Mouse (Mus musculus) MEL (cell line): ENCODE measurements around the gene Maff. TPM values are rescaled to one million over a fixed set of nuclear protein-coding genes. Genes with fewer than 3 reads are reported as not detected.

Experiments
- DNase-seq: peaks from one replicate; pipeline ENCODE4 v3.0.0; 2011; ENCODE audit warnings: low read depth, low spot score
- H3K27ac ChIP-seq: 2 replicates; pipeline ENCODE4 v1.5.1; 2012; ENCODE audit warnings: low read depth, mild to moderate bottlenecking, control low read depth, low read length, moderate library complexity; ENCODE audit not compliant: control insufficient read depth
- H3K27me3 ChIP-seq, 2 experiments: fragments of 150-350 bp in 1 of 2; sonication (generic) in 1 of 2; 2 replicates each; pipeline ENCODE4 v1.6.1; 2012; ENCODE audit warnings: low read length in 2 of 2, mild to moderate bottlenecking in 2 of 2, improper control_type of control experiment in 1 of 2, moderate library complexity in 1 of 2; ENCODE audit not compliant: insufficient read depth in 2 of 2, control insufficient read depth in 1 of 2
- H3K36me3 ChIP-seq, 2 experiments: 2 replicates each; pipeline ENCODE4 v1.6.1; 2012 to 2014; ENCODE audit warnings: low read length in 2 of 2, improper control_type of control experiment in 1 of 2, inconsistent platforms in 1 of 2, mild to moderate bottlenecking in 1 of 2; ENCODE audit not compliant: insufficient read depth in 2 of 2, control insufficient read depth in 1 of 2
- H3K4me1 ChIP-seq, 2 experiments: fragments of 150-350 bp in 1 of 2; sonication (generic) in 1 of 2; 2 replicates each; pipeline ENCODE4 v1.6.1; 2012; ENCODE audit warnings: low read length in 2 of 2, improper control_type of control experiment in 1 of 2, mild to moderate bottlenecking in 1 of 2; ENCODE audit not compliant: insufficient read depth in 2 of 2, control insufficient read depth in 1 of 2
- H3K4me3 ChIP-seq, 2 experiments: fragments of 150-350 bp in 1 of 2; sonication (generic) in 1 of 2; 2 replicates each; pipeline ENCODE4 v1.5.1; 2012; ENCODE audit warnings: low read depth in 2 of 2, low read length in 2 of 2, mild to moderate bottlenecking in 2 of 2, moderate library complexity in 2 of 2, control low read depth in 1 of 2, improper control_type of control experiment in 1 of 2; ENCODE audit not compliant: control insufficient read depth in 1 of 2, insufficient read depth in 1 of 2
- H3K79me2 ChIP-seq: 2 replicates; pipeline ENCODE4 v1.6.1; 2012; ENCODE audit warnings: mild to moderate bottlenecking, low read length, moderate library complexity; ENCODE audit not compliant: control insufficient read depth, poor library complexity, insufficient read depth
- H3K9ac ChIP-seq: 2 replicates; pipeline ENCODE4 v1.6.1; 2012; ENCODE audit warnings: low read depth, mild to moderate bottlenecking, control low read depth, low read length, moderate library complexity; ENCODE audit not compliant: control insufficient read depth, poor library complexity, severe bottlenecking
- H3K9me3 ChIP-seq: fragments of 150-350 bp; sonication (generic); replicated peaks from 2 replicates; pipeline ENCODE4 v1.6.1; 2012; ENCODE audit warnings: mild to moderate bottlenecking, low read length, improper control_type of control experiment, moderate library complexity; ENCODE audit not compliant: insufficient read depth
- BHLHE40 ChIP-seq: IDR thresholded peaks from 2 replicates; pipeline ENCODE4 v1.6.1; 2012; ENCODE audit warnings: low read depth, mild to moderate bottlenecking, inconsistent platforms, low read length, improper control_type of control experiment, borderline replicate concordance
- CHD1 ChIP-seq: IDR thresholded peaks from 2 replicates; pipeline ENCODE4 v1.6.1; 2012; ENCODE audit warnings: low read depth, mild to moderate bottlenecking, inconsistent platforms, low read length, improper control_type of control experiment
- CTCF ChIP-seq, 3 experiments: IDR thresholded peaks in 2 of 3; conservative IDR thresholded peaks in 1 of 3; 2 replicates each; pipeline ENCODE4 v1.5.1; 2011 to 2012; ENCODE audit warnings: low read length in 3 of 3, low read depth in 2 of 3, mild to moderate bottlenecking in 2 of 3, improper control_type of control experiment in 1 of 3, inconsistent platforms in 1 of 3, mixed read lengths in 1 of 3, moderate library complexity in 1 of 3; ENCODE audit not compliant: control insufficient read depth in 1 of 3, insufficient read depth in 1 of 3, poor library complexity in 1 of 3, severe bottlenecking in 1 of 3
- ELF1 ChIP-seq: IDR thresholded peaks from 2 replicates; pipeline ENCODE4 v1.6.1; 2014; ENCODE audit warnings: low read depth, mild to moderate bottlenecking, inconsistent platforms, low read length, improper control_type of control experiment, moderate library complexity
- GATA1 ChIP-seq: IDR thresholded peaks from 2 replicates; pipeline ENCODE4 v1.6.1; 2011; ENCODE audit warnings: low read depth, low read length, improper control_type of control experiment
- MAX ChIP-seq: IDR thresholded peaks from 2 replicates; pipeline ENCODE4 v1.6.1; 2011; ENCODE audit warnings: low read length, improper control_type of control experiment
- MAZ ChIP-seq: IDR thresholded peaks from 2 replicates; pipeline ENCODE4 v1.6.1; 2012; ENCODE audit warnings: low read depth, mild to moderate bottlenecking, inconsistent platforms, low read length, improper control_type of control experiment
- MYB ChIP-seq: IDR thresholded peaks from 2 replicates; pipeline ENCODE4 v1.6.1; 2011; ENCODE audit warnings: mild to moderate bottlenecking, low read depth, low read length, improper control_type of control experiment
- NELFE ChIP-seq: IDR thresholded peaks from 2 replicates; pipeline ENCODE4 v1.6.1; 2011; ENCODE audit warnings: low read depth, low read length, improper control_type of control experiment
- NRF1 ChIP-seq: IDR thresholded peaks from 2 replicates; pipeline ENCODE4 v1.6.1; 2014; ENCODE audit warnings: low read depth, mild to moderate bottlenecking, inconsistent platforms, low read length, improper control_type of control experiment, moderate library complexity; ENCODE audit not compliant: poor library complexity, insufficient read depth, severe bottlenecking
- POLR2A ChIP-seq, 2 experiments: IDR thresholded peaks; 2 replicates each; pipeline ENCODE4 v1.6.1; 2011 to 2012; ENCODE audit warnings: low read length in 2 of 2, mild to moderate bottlenecking in 2 of 2, control low read depth in 1 of 2, improper control_type of control experiment in 1 of 2, low read depth in 1 of 2, moderate library complexity in 1 of 2; ENCODE audit not compliant: control insufficient read depth in 1 of 2, insufficient read depth in 1 of 2, poor library complexity in 1 of 2
- POLR2AphosphoS2 ChIP-seq: IDR thresholded peaks from 2 replicates; pipeline ENCODE4 v1.6.1; 2011; ENCODE audit warnings: low read length, improper control_type of control experiment
- POLR2AphosphoS5 ChIP-seq: IDR thresholded peaks from 2 replicates; pipeline ENCODE4 v1.6.1; 2012; ENCODE audit warnings: low read depth, borderline replicate concordance, mild to moderate bottlenecking, inconsistent platforms, low read length, moderate library complexity, mixed read lengths
- RAD21 ChIP-seq: IDR thresholded peaks from 2 replicates; pipeline ENCODE4 v1.6.1; 2011; ENCODE audit warnings: mild to moderate bottlenecking, low read depth, low read length, improper control_type of control experiment
- RCOR1 ChIP-seq: IDR thresholded peaks from 2 replicates; pipeline ENCODE4 v1.6.1; 2012; ENCODE audit warnings: low read depth, mild to moderate bottlenecking, inconsistent platforms, low read length, improper control_type of control experiment
- SMC3 ChIP-seq: IDR thresholded peaks from 2 replicates; pipeline ENCODE4 v1.6.1; 2011; ENCODE audit warnings: low read depth, low read length, improper control_type of control experiment
- TAL1 ChIP-seq: IDR thresholded peaks from 2 replicates; pipeline ENCODE4 v1.6.1; 2012; ENCODE audit warnings: mild to moderate bottlenecking, inconsistent platforms, low read length, moderate library complexity, mixed read lengths
- TBP ChIP-seq: IDR thresholded peaks from 2 replicates; pipeline ENCODE4 v1.8.0; 2011; ENCODE audit warnings: low read depth, low read length, improper control_type of control experiment
- TCF12 ChIP-seq: IDR thresholded peaks from 2 replicates; pipeline ENCODE4 v1.6.1; 2014; ENCODE audit warnings: low read depth, mild to moderate bottlenecking, inconsistent platforms, low read length, improper control_type of control experiment, moderate library complexity
- UBTF ChIP-seq: IDR thresholded peaks from 2 replicates; pipeline ENCODE4 v1.6.1; 2012; ENCODE audit warnings: low read depth, mild to moderate bottlenecking, inconsistent platforms, low read length, improper control_type of control experiment, moderate library complexity, borderline replicate concordance; ENCODE audit not compliant: insufficient read depth
- USF1 ChIP-seq: IDR thresholded peaks from 2 replicates; pipeline ENCODE4 v1.6.1; 2014; ENCODE audit warnings: low read depth, mild to moderate bottlenecking, inconsistent platforms, low read length, improper control_type of control experiment, moderate library complexity
- USF2 ChIP-seq, 2 experiments: IDR thresholded peaks; 2 replicates each; pipeline ENCODE4 v1.6.1; 2011 to 2012; ENCODE audit warnings: improper control_type of control experiment in 2 of 2, low read length in 2 of 2, borderline replicate concordance in 1 of 2, inconsistent platforms in 1 of 2, low read depth in 1 of 2, mild to moderate bottlenecking in 1 of 2; ENCODE audit not compliant: insufficient read depth in 1 of 2
- polyA plus RNA-seq, 2 experiments: library from polyadenylated mRNA; stranded (reverse) in 1 of 2; unstranded in 1 of 2; fragments of >175 nt in 1 of 2; fragments of >200 nt in 1 of 2; gene quantifications; 2 replicates each; pipeline versions ENCODE4 v1.2.1 to v1.2.4; 2012; ENCODE audit warnings: low replicate concordance in 2 of 2, low read depth in 1 of 2; ENCODE audit not compliant: insufficient read length in 2 of 2, insufficient read depth in 1 of 2, missing spikeins in 1 of 2
- total RNA-seq: library from RNA; depleted of rRNA; stranded (reverse); fragments of 300-350 nt; gene quantifications from 2 replicates; pipeline ENCODE4 v1.2.3, GENCODE M21; 2012

Gene Maff
- total and polyA plus RNA-seq, 3 experiments, result 3.3 to 5.8 TPM; not detected in 1

DNA sequence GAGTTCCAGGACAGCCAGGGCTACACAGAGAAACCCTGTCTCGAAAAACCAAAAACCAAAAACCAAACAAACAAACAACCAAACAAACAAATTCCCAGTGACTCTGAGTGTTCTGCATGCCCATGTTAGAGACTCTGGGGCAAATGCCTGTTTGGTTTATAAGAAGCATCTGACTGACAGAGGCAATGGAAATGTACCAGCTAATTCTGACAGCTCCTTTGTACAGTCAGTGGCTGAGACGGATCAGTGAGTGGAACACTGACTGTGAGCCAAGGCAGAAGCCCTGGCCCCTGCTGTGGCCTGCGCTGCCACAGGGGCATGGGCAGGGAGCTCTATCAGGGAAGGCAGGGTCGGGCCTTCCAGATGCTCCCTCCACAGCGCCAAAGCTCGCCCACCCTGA lies 40.7 kb downstream of the Maff start:
- TF ChIP-seq TCF12, result no peak
- no peak for TF ChIP-seq MAX
- no peak for TF ChIP-seq SMC3
- no peak for TF ChIP-seq BHLHE40
- no peak for TF ChIP-seq CHD1
- no peak for TF ChIP-seq NELFE
- no peak for TF ChIP-seq RCOR1
- TF ChIP-seq GATA1, result no peak
- no peak for TF ChIP-seq CTCF (IDR thresholded peaks at IDR 0.05 in 2 of 3, conservative IDR thresholded peaks at IDR 0.05 in 1 of 3; ENCODE audit: control insufficient read depth in 1 of 3, insufficient read depth in 1 of 3, low read depth in 2 of 3, low read length in 3 of 3, poor library complexity in 1 of 3, severe bottlenecking in 1 of 3)
- no peak for TF ChIP-seq POLR2A (IDR thresholded peaks at IDR 0.05; ENCODE audit: control insufficient read depth in 1 of 2, insufficient read depth in 1 of 2, low read depth in 1 of 2, low read length in 2 of 2, poor library complexity in 1 of 2)
- TF ChIP-seq RAD21, result no peak
- TF ChIP-seq TAL1, result no peak
- no peak for TF ChIP-seq NRF1
- no peak for TF ChIP-seq POLR2AphosphoS2
- TF ChIP-seq USF2 (IDR thresholded peaks at IDR 0.05; ENCODE audit: borderline replicate concordance in 1 of 2, insufficient read depth in 1 of 2, low read depth in 1 of 2, low read length in 2 of 2), result no peak
- no peak for TF ChIP-seq TBP
- no peak for TF ChIP-seq MYB
- TF ChIP-seq ELF1, result no peak
- TF ChIP-seq, all 39 proteins: peak for 0
- Histone ChIP-seq H3K36me3 (peaks cover 0 to 4% of the 10 kb centered on the region in 2 experiments; a peak in 1 of 4 replicates), H3K4me3 (no peak overlapping the region), H3K27me3 (no peaks in the 10 kb centered on the region), H3K27ac (no peak overlapping the region), H3K4me1 (peaks cover 0 to 5% of the 10 kb centered on the region in 2 experiments; a peak in 2 of 4 replicates), H3K9me3 (no peaks in the 10 kb centered on the region), H3K9ac (no peak overlapping the region), H3K79me2 (no peaks in the 10 kb centered on the region)
- no peak for DNase-seq

DNA sequence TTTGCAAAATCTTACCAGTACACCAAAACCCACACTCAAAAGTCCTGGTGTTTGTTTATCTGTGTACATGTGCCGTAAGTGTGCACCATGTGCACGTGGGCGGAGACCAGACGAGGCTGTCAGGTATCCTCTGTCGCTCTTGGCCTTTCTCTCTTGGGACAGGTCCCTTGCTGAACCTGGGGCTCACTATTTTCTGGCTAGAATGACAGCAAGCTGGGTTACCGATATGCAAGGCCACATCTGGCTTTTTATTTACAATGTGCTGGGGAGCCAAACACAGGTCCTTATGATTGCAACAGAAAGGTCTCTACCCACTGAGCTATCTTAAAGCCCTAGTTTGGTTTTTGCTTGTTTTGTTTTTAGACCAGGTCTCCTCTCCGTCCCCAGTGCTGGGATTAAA lies 41.2 kb downstream of the Maff start:
- no peaks in the 10 kb centered on the region for H3K9me3 ChIP-seq
- no peaks in the 10 kb centered on the region for H3K27me3 ChIP-seq
- no peak overlapping the region for H3K9ac ChIP-seq
- H3K4me1 ChIP-seq, result peaks cover 0 to 5% of the 10 kb centered on the region in 2 experiments; a peak in 2 of 4 replicates
- no peaks in the 10 kb centered on the region for H3K79me2 ChIP-seq
- peaks cover 0 to 4% of the 10 kb centered on the region in 2 experiments; a peak in 1 of 4 replicates for H3K36me3 ChIP-seq
- no peak for DNase-seq
- H3K27ac ChIP-seq, result no peak overlapping the region
- TF ChIP-seq USF1, result no peak
- no peak for TF ChIP-seq SMC3
- no peak for TF ChIP-seq POLR2AphosphoS5
- TF ChIP-seq BHLHE40, result no peak
- TF ChIP-seq MAZ, result no peak
- TF ChIP-seq UBTF, result no peak
- no peak for TF ChIP-seq TCF12
- H3K4me3 ChIP-seq, result no peak overlapping the region
